Mouse (Mus musculus): Measurements from ENCODE around the gene Ifi44. TPM values are rescaled to one million over a fixed set of nuclear protein-coding genes. Genes with fewer than 3 reads are reported as not detected.

Gene Ifi44
- 0.84 and 1.0 TPM in 2 replicates for polyA plus RNA-seq (2015; fragmentation: Nextera tagmentation; extraction: Ambion mirVana)

- TF ChIP-seq CTCF (IDR thresholded peaks at IDR 0.05; ENCODE audit: low read depth), result no peak
- TF ChIP-seq EP300 (IDR thresholded peaks at IDR 0.05; ENCODE audit: low read depth), result no peak
- H3K27ac ChIP-seq (ENCODE audit: low read depth), result no peak within 1 kb of the TSS
- DNase-seq, result peak; percentile 23
- no peaks in the 10 kb centered on the region for H3K36me3 ChIP-seq (replicated peaks; ENCODE audit: insufficient read depth, low read length)
- no peaks in the 10 kb centered on the region for H3K27me3 ChIP-seq (ENCODE audit: insufficient read depth, low read length)
- peak within 1 kb of the TSS; percentile 24 for H3K4me3 ChIP-seq (ENCODE audit: low read depth, low read length)
- WGBS (ENCODE audit: insufficient replicate concordance), result 49% methylated on average over 7 of the region's 7 CpGs
- H3K9me3 ChIP-seq (ENCODE audit: low read length), result no peaks in the 10 kb centered on the region
- no peak for ATAC-seq
- peak within 1 kb of the TSS; percentile 48 for H3K4me2 ChIP-seq (ENCODE audit: low read depth, low read length)
- H3K4me1 ChIP-seq (ENCODE audit: insufficient read depth), result no peaks in the 10 kb centered on the region
- no peak within 1 kb of the TSS for H3K9ac ChIP-seq (replicated peaks)
Observed at GRCm38 (mm10) chr3:151749737-151750136, at the start of gene Ifi44. TSS of gene Ifi44 (minus strand) at chr3:151749960.

GRCm38 (mm10) chr3:151788622-151789021 is 38.9 kb upstream of the Ifi44 start:
- H3K27me3 ChIP-seq (ENCODE audit: insufficient read depth, low read length), result no peaks in the 10 kb centered on the region
- no peak for ATAC-seq
- H3K4me1 ChIP-seq (ENCODE audit: insufficient read depth), result no peaks in the 10 kb centered on the region
- no peak for DNase-seq
- H3K9me3 ChIP-seq (ENCODE audit: low read length), result no peaks in the 10 kb centered on the region
- no peak overlapping the region for H3K4me3 ChIP-seq (ENCODE audit: low read depth, low read length)
- TF ChIP-seq EP300 (IDR thresholded peaks at IDR 0.05; ENCODE audit: low read depth) (no peak), CTCF (IDR thresholded peaks at IDR 0.05; ENCODE audit: low read depth) (no peak)
- H3K4me2 ChIP-seq (ENCODE audit: low read depth, low read length), result no peak overlapping the region
- no peaks in the 10 kb centered on the region for H3K36me3 ChIP-seq (replicated peaks; ENCODE audit: insufficient read depth, low read length)
- no peak overlapping the region for H3K27ac ChIP-seq (ENCODE audit: low read depth)
- no peak overlapping the region for H3K9ac ChIP-seq (replicated peaks)
- WGBS (ENCODE audit: insufficient replicate concordance), result 66% methylated on average over 8 of the region's 8 CpGs

GRCm38 (mm10) chr3:151775089-151775488 is 25.3 kb upstream of the Ifi44 start:
- no peak for ATAC-seq

GRCm38 (mm10) chr3:151771074-151771473 is 21.3 kb upstream of the Ifi44 start:
- 48% methylated on average over 3 of the region's 3 CpGs for WGBS (ENCODE audit: insufficient replicate concordance)
- Histone ChIP-seq H3K9ac (replicated peaks) (no peak overlapping the region), H3K4me1 (ENCODE audit: insufficient read depth) (no peaks in the 10 kb centered on the region), H3K36me3 (replicated peaks; ENCODE audit: insufficient read depth, low read length) (no peaks in the 10 kb centered on the region), H3K27ac (ENCODE audit: low read depth) (no peak overlapping the region), H3K4me2 (ENCODE audit: low read depth, low read length) (no peak overlapping the region), H3K9me3 (ENCODE audit: low read length) (no peaks in the 10 kb centered on the region), H3K27me3 (ENCODE audit: insufficient read depth, low read length) (no peaks in the 10 kb centered on the region), H3K4me3 (ENCODE audit: low read depth, low read length) (no peak overlapping the region)
- peak; percentile 64 for TF ChIP-seq CTCF (IDR thresholded peaks at IDR 0.05; ENCODE audit: low read depth)
- no peak for TF ChIP-seq EP300 (IDR thresholded peaks at IDR 0.05; ENCODE audit: low read depth)
- ATAC-seq, result no peak
- peak; percentile 45 for DNase-seq

More at GRCm38 (mm10) chr3:151775089-151775488, 25.3 kb upstream of the Ifi44 start:
- Histone ChIP-seq H3K9ac (replicated peaks) (no peak overlapping the region), H3K9me3 (ENCODE audit: low read length) (no peaks in the 10 kb centered on the region), H3K4me3 (ENCODE audit: low read depth, low read length) (no peak overlapping the region), H3K4me2 (ENCODE audit: low read depth, low read length) (no peak overlapping the region), H3K27ac (ENCODE audit: low read depth) (no peak overlapping the region), H3K36me3 (replicated peaks; ENCODE audit: insufficient read depth, low read length) (no peaks in the 10 kb centered on the region), H3K27me3 (ENCODE audit: insufficient read depth, low read length) (no peaks in the 10 kb centered on the region), H3K4me1 (ENCODE audit: insufficient read depth) (no peaks in the 10 kb centered on the region)
- no peak for DNase-seq
- no peak for TF ChIP-seq EP300 (IDR thresholded peaks at IDR 0.05; ENCODE audit: low read depth)
- peak; percentile 55 for TF ChIP-seq CTCF (IDR thresholded peaks at IDR 0.05; ENCODE audit: low read depth)
- WGBS (ENCODE audit: insufficient replicate concordance), result 63% methylated on average over 4 of the region's 4 CpGs

GRCm38 (mm10) chr3:151748514-151748913 is 1.2 kb downstream of the Ifi44 start:
- TF ChIP-seq EP300 (IDR thresholded peaks at IDR 0.05; ENCODE audit: low read depth), result no peak
- TF ChIP-seq CTCF (IDR thresholded peaks at IDR 0.05; ENCODE audit: low read depth), result no peak
- Histone ChIP-seq H3K36me3 (replicated peaks; ENCODE audit: insufficient read depth, low read length) (no peaks in the 10 kb centered on the region), H3K4me2 (ENCODE audit: low read depth, low read length) (peak overlapping the region; percentile 48), H3K4me3 (ENCODE audit: low read depth, low read length) (no peak overlapping the region), H3K9me3 (ENCODE audit: low read length) (no peaks in the 10 kb centered on the region), H3K4me1 (ENCODE audit: insufficient read depth) (no peaks in the 10 kb centered on the region), H3K27ac (ENCODE audit: low read depth) (no peak overlapping the region), H3K9ac (replicated peaks) (no peak overlapping the region), H3K27me3 (ENCODE audit: insufficient read depth, low read length) (no peaks in the 10 kb centered on the region)
- WGBS (ENCODE audit: insufficient replicate concordance), result 62% methylated on average over 1 of the region's 1 CpGs
- no peak for DNase-seq
- ATAC-seq, result no peak

- H3K9me3 ChIP-seq (ENCODE audit: low read length), result no peaks in the 10 kb centered on the region
- no peaks in the 10 kb centered on the region for H3K36me3 ChIP-seq (replicated peaks; ENCODE audit: insufficient read depth, low read length)
- WGBS (ENCODE audit: insufficient replicate concordance), result 74% methylated on average over 8 of the region's 8 CpGs
- DNase-seq, result no peak
- ATAC-seq, result no peak
- no peak overlapping the region for H3K4me3 ChIP-seq (ENCODE audit: low read depth, low read length)
- H3K9ac ChIP-seq (replicated peaks), result no peak overlapping the region
- TF ChIP-seq EP300 (IDR thresholded peaks at IDR 0.05; ENCODE audit: low read depth) (no peak), CTCF (IDR thresholded peaks at IDR 0.05; ENCODE audit: low read depth) (no peak)
- no peak overlapping the region for H3K27ac ChIP-seq (ENCODE audit: low read depth)
- H3K4me2 ChIP-seq (ENCODE audit: low read depth, low read length), result no peak overlapping the region
- no peaks in the 10 kb centered on the region for H3K4me1 ChIP-seq (ENCODE audit: insufficient read depth)
- no peaks in the 10 kb centered on the region for H3K27me3 ChIP-seq (ENCODE audit: insufficient read depth, low read length)
Observed at GRCm38 (mm10) chr3:151746058-151746457, 3.7 kb downstream of the Ifi44 start.

GRCm38 (mm10) chr3:151742223-151742622 is 7.5 kb downstream of the Ifi44 start:
- Histone ChIP-seq H3K4me2 (ENCODE audit: low read depth, low read length) (no peak overlapping the region), H3K27ac (ENCODE audit: low read depth) (no peak overlapping the region), H3K9ac (replicated peaks) (no peak overlapping the region), H3K36me3 (replicated peaks; ENCODE audit: insufficient read depth, low read length) (no peaks in the 10 kb centered on the region), H3K27me3 (ENCODE audit: insufficient read depth, low read length) (no peaks in the 10 kb centered on the region), H3K4me1 (ENCODE audit: insufficient read depth) (no peaks in the 10 kb centered on the region), H3K9me3 (ENCODE audit: low read length) (no peaks in the 10 kb centered on the region), H3K4me3 (ENCODE audit: low read depth, low read length) (no peak overlapping the region)
- DNase-seq, result no peak
- no peak for ATAC-seq
- TF ChIP-seq CTCF (IDR thresholded peaks at IDR 0.05; ENCODE audit: low read depth) (no peak), EP300 (IDR thresholded peaks at IDR 0.05; ENCODE audit: low read depth) (no peak)
- 37% methylated on average over 1 of the region's 1 CpGs for WGBS (ENCODE audit: insufficient replicate concordance)

Data from liver, postnatal 0 days (tissue).